In genomic region chr7:10480588-10481233, GRCm38 (mm10) we compare ENCODE assay signal across 11 mouse cellular contexts. TPM values are rescaled to one million over a fixed set of nuclear protein-coding genes. Genes with fewer than 3 reads are reported as not detected.
A peak's percentile ranks its signal among the peaks of the same experiment; 100 is the strongest.
DNase-seq lines count a peak whose midpoint lies in the region; ATAC-seq and TF ChIP-seq lines count a peak whose summit lies in the region.
"Had no signal": no experiment of that assay in that cellular context is flagged by ENCODE, and none has a peak within 500 bp of the region (broad histone marks: within the 10 kb centered on the region; RNA-seq: fewer than 3 reads in every experiment).

No protein-coding gene starts in this region.

- WGBS in kidney, postnatal 0 days = 73% methylated on average over 18 of the region's 18 CpGs
- 63% methylated on average over 18 of the region's 18 CpGs for WGBS in kidney, adult 2 months
- 62% methylated on average over 18 of the region's 18 CpGs for WGBS in embryonic facial prominence, embryonic 10.5 days
- 66% methylated on average over 18 of the region's 18 CpGs for WGBS in hindbrain, embryonic 16.5 days
- WGBS in limb, embryonic 15.5 days = 64% methylated on average over 18 of the region's 18 CpGs

- no peak for DNase-seq in kidney, postnatal 0 days (ENCODE audit: low spot score)
- DNase-seq in kidney, adult 2 months = no peak
- no peak for DNase-seq in embryonic facial prominence, embryonic 10.5 days (ENCODE audit: low spot score)
- no peak for DNase-seq in urinary bladder, postnatal 36 days (ENCODE audit: low spot score in 2 of 2)
- DNase-seq in heart, adult 9 months (ENCODE audit: low spot score in 2 of 2) = no peak
- DNase-seq in lung, postnatal 10 days = no peak

- ATAC-seq in kidney, postnatal 0 days (replicated peaks; ENCODE audit: low FRiP score, low read depth) = no peak
- peak; percentile 86 for ATAC-seq in hindbrain, embryonic 16.5 days
- ATAC-seq in limb, embryonic 15.5 days (ENCODE audit: insufficient number of reproducible peaks, low FRiP score, low TSS enrichment, low read depth) = no peak

- no peak for TF ChIP-seq CTCF in kidney, postnatal 0 days (IDR thresholded peaks at IDR 0.05; ENCODE audit: low read depth)
- no peak for TF ChIP-seq CTCF in kidney, adult 2 months (conservative IDR thresholded peaks at IDR 0.05; ENCODE audit: insufficient read depth, insufficient read length, low read depth, low read length)

- H3K4me1 ChIP-seq in kidney, postnatal 0 days (replicated peaks; ENCODE audit: insufficient read depth, low read length) = no peaks in the 10 kb centered on the region
- H3K4me1 ChIP-seq in kidney, adult 2 months (ENCODE audit: control insufficient read depth, insufficient read depth, low read length) = no peaks in the 10 kb centered on the region
- no peaks in the 10 kb centered on the region for H3K4me1 ChIP-seq in embryonic facial prominence, embryonic 10.5 days
- H3K4me1 ChIP-seq in hindbrain, embryonic 16.5 days (ENCODE audit: control insufficient read depth, insufficient read depth, low read depth, low read length) = no peaks in the 10 kb centered on the region
- no peaks in the 10 kb centered on the region for H3K4me1 ChIP-seq in limb, embryonic 15.5 days

- H3K27ac ChIP-seq in kidney, postnatal 0 days = no peak overlapping the region
- H3K27ac ChIP-seq in kidney, adult 2 months (ENCODE audit: insufficient read depth, low read depth, low read length) = no peak overlapping the region
- H3K27ac ChIP-seq in embryonic facial prominence, embryonic 10.5 days (replicated peaks) = no peak overlapping the region
- H3K27ac ChIP-seq in hindbrain, embryonic 16.5 days (ENCODE audit: low read depth, low read length) = no peak overlapping the region
- no peak overlapping the region for H3K27ac ChIP-seq in limb, embryonic 15.5 days

- TF ChIP-seq POLR2A in kidney, adult 2 months (IDR thresholded peaks at IDR 0.05; ENCODE audit: low read depth, low read length) = no peak

- H3K9ac ChIP-seq in kidney, postnatal 0 days (ENCODE audit: low read depth, low read length) = no peak overlapping the region
- peak overlapping the region; percentile 22; the same call in 1 of the 2 replicates for H3K9ac ChIP-seq in hindbrain, embryonic 16.5 days (ENCODE audit: low read depth, low read length)
- no peak overlapping the region for H3K9ac ChIP-seq in limb, embryonic 15.5 days

- no peaks in the 10 kb centered on the region for H3K9me3 ChIP-seq in kidney, postnatal 0 days (replicated peaks; ENCODE audit: low read length)
- peaks cover 19% of the 10 kb centered on the region for H3K9me3 ChIP-seq in embryonic facial prominence, embryonic 10.5 days
- no peaks in the 10 kb centered on the region for H3K9me3 ChIP-seq in hindbrain, embryonic 16.5 days (ENCODE audit: control insufficient read depth, low read length)
- H3K9me3 ChIP-seq in limb, embryonic 15.5 days = no peaks in the 10 kb centered on the region
- H3K9me3 ChIP-seq: G1E had no signal

- no peak overlapping the region for H3K4me3 ChIP-seq in kidney, postnatal 0 days (replicated peaks; ENCODE audit: low read depth, low read length)
- no peak overlapping the region for H3K4me3 ChIP-seq in kidney, adult 2 months (ENCODE audit: insufficient read depth, low read depth, low read length)
- peak overlapping the region; percentile 41 for H3K4me3 ChIP-seq in embryonic facial prominence, embryonic 10.5 days
- peak overlapping the region; percentile 33 for H3K4me3 ChIP-seq in hindbrain, embryonic 16.5 days (ENCODE audit: low read length)
- peak overlapping the region; percentile 17 for H3K4me3 ChIP-seq in limb, embryonic 15.5 days

- H3K27me3 ChIP-seq in kidney, postnatal 0 days (ENCODE audit: insufficient read depth, low read length) = no peaks in the 10 kb centered on the region
- no peaks in the 10 kb centered on the region for H3K27me3 ChIP-seq in kidney, adult 2 months (replicated peaks; ENCODE audit: control insufficient read depth, insufficient read depth, low read length)
- H3K27me3 ChIP-seq in embryonic facial prominence, embryonic 10.5 days (replicated peaks; ENCODE audit: low read depth, poor library complexity, severe bottlenecking) = no peaks in the 10 kb centered on the region
- no peaks in the 10 kb centered on the region for H3K27me3 ChIP-seq in hindbrain, embryonic 16.5 days (replicated peaks; ENCODE audit: control insufficient read depth, insufficient read depth, low read length)
- H3K27me3 ChIP-seq in limb, embryonic 15.5 days = no peaks in the 10 kb centered on the region

- H3K36me3 ChIP-seq in kidney, postnatal 0 days (ENCODE audit: insufficient read depth, low read length) = no peaks in the 10 kb centered on the region
- H3K36me3 ChIP-seq in kidney, adult 2 months (ENCODE audit: control insufficient read depth, insufficient read depth, low read length) = no peaks in the 10 kb centered on the region
- H3K36me3 ChIP-seq in embryonic facial prominence, embryonic 10.5 days (replicated peaks) = no peaks in the 10 kb centered on the region
- H3K36me3 ChIP-seq in hindbrain, embryonic 16.5 days (ENCODE audit: control insufficient read depth, insufficient read depth, low read length) = no peaks in the 10 kb centered on the region
- no peaks in the 10 kb centered on the region for H3K36me3 ChIP-seq in limb, embryonic 15.5 days
- H3K36me3 ChIP-seq: G1E had no signal

- peak overlapping the region; percentile 10; the same call in 1 of the 2 replicates for H3K4me2 ChIP-seq in kidney, postnatal 0 days (ENCODE audit: low read length)
- peak overlapping the region; percentile 48 for H3K4me2 ChIP-seq in hindbrain, embryonic 16.5 days (ENCODE audit: low read length)
- no peak overlapping the region for H3K4me2 ChIP-seq in limb, embryonic 15.5 days

RNA-seq across cellular contexts. Expression of gene Zik1, which starts 14.5 kb away (rescaled TPM):
- 5.7 and 6.4 TPM in 2 replicates for polyA plus RNA-seq in kidney, postnatal 0 days (2015; fragmentation: Nextera tagmentation; extraction: Ambion mirVana)
- polyA plus RNA-seq in kidney, adult 2 months (2012; rRNA removed) = 0.20 and 0.31 TPM in 2 replicates
- 37.1 and 37.2 TPM in 2 replicates for polyA plus RNA-seq in embryonic facial prominence, embryonic 10.5 days (2016; fragmentation: Nextera tagmentation; extraction: Ambion mirVana)
- polyA plus RNA-seq in hindbrain, embryonic 16.5 days (2015; fragmentation: Nextera tagmentation; extraction: Ambion mirVana) = 26.8 and 34.4 TPM in 2 replicates
- 8.9 and 10.9 TPM in 2 replicates for polyA plus RNA-seq in limb, embryonic 15.5 days (2015; fragmentation: Nextera tagmentation; extraction: Ambion mirVana)
- polyA plus RNA-seq: G1E; small intestine, adult 2 months had no signal

RNA-seq across cellular contexts. Expression of gene Vmn1r67, which starts 37.6 kb away (rescaled TPM):
- polyA plus RNA-seq in kidney, postnatal 0 days (2015; fragmentation: Nextera tagmentation; extraction: Ambion mirVana) = not detected in 2 replicates
- not detected in 2 replicates for polyA plus RNA-seq in kidney, adult 2 months (2012; rRNA removed)
- polyA plus RNA-seq in embryonic facial prominence, embryonic 10.5 days (2016; fragmentation: Nextera tagmentation; extraction: Ambion mirVana) = not detected in 2 replicates
- not detected in 2 replicates for polyA plus RNA-seq in hindbrain, embryonic 16.5 days (2015; fragmentation: Nextera tagmentation; extraction: Ambion mirVana)
- polyA plus RNA-seq in limb, embryonic 15.5 days (2015; fragmentation: Nextera tagmentation; extraction: Ambion mirVana) = not detected in 2 replicates
- polyA plus RNA-seq: G1E; heart, embryonic 16.5 days; small intestine, adult 2 months had no signal

Comparison
In these comparisons a context has a peak if more than half of its experiments do, and no peak if none do; other contexts are left out.
1. H3K4me3 ChIP-seq: peak in embryonic facial prominence, embryonic 10.5 days (single experiment), hindbrain, embryonic 16.5 days (single experiment) and limb, embryonic 15.5 days (single experiment); none in kidney, postnatal 0 days (single experiment) and kidney, adult 2 months (single experiment).